Mouse (Mus musculus) CH12.LX (cell line): ENCODE results near the gene Ntmt1. TPM values are rescaled to one million over a fixed set of nuclear protein-coding genes. Genes with fewer than 3 reads are reported as not detected.

ENCODE experiments used
- DNase-seq: peaks from one replicate; pipeline ENCODE4 v3.0.0-alpha.2; 2013; ENCODE audit errors: extremely low read depth
- H3K27ac ChIP-seq: 2 replicates; pipeline ENCODE4 v1.5.1; 2012; ENCODE audit warnings: low read depth, mild to moderate bottlenecking, control low read depth, moderate library complexity; ENCODE audit not compliant: insufficient read depth
- H3K27me3 ChIP-seq: replicated peaks from 2 replicates; pipeline ENCODE3; 2012; ENCODE audit warnings: inconsistent platforms
- H3K36me3 ChIP-seq, 2 experiments: replicated peaks in 1 of 2; 2 replicates each; pipeline versions ENCODE3 to v1.6.1; 2012; ENCODE audit warnings: inconsistent platforms in 1 of 2, low read length in 1 of 2, mild to moderate bottlenecking in 1 of 2, mixed read lengths in 1 of 2, moderate library complexity in 1 of 2; ENCODE audit not compliant: control insufficient read depth in 1 of 2, insufficient read depth in 1 of 2
- H3K4me1 ChIP-seq, 2 experiments: 2 replicates each; pipeline ENCODE4 v1.6.1; 2012; ENCODE audit warnings: inconsistent platforms in 1 of 2, moderate library complexity in 1 of 2; ENCODE audit not compliant: insufficient read depth in 2 of 2, control insufficient read depth in 1 of 2
- H3K4me2 ChIP-seq: 2 replicates; pipeline ENCODE4 v1.6.1; 2012; ENCODE audit warnings: low read depth, mild to moderate bottlenecking, control low read depth; ENCODE audit not compliant: poor library complexity, insufficient read depth, severe bottlenecking
- H3K4me3 ChIP-seq, 3 experiments: fragments of 150-350 bp in 1 of 3; sonication (generic) in 1 of 3; replicated peaks in 1 of 3; 2 replicates each; pipeline versions ENCODE3 to v1.5.1; 2011 to 2012; ENCODE audit warnings: low read depth in 2 of 3, low read length in 2 of 3, mild to moderate bottlenecking in 2 of 3, moderate library complexity in 2 of 3, control low read depth in 1 of 3, improper control_type of control experiment in 1 of 3, inconsistent platforms in 1 of 3, mixed read lengths in 1 of 3; ENCODE audit not compliant: poor library complexity in 1 of 3
- H3K79me2 ChIP-seq: replicated peaks from 2 replicates; pipeline ENCODE4 v1.6.1; 2012; ENCODE audit warnings: mild to moderate bottlenecking, moderate library complexity; ENCODE audit not compliant: control insufficient read depth, poor library complexity, insufficient read depth, severe bottlenecking; ENCODE audit errors: extremely low read depth
- H3K9ac ChIP-seq: 2 replicates; pipeline ENCODE4 v1.6.1; 2012; ENCODE audit warnings: low read depth, mild to moderate bottlenecking, control low read depth, moderate library complexity; ENCODE audit not compliant: insufficient read depth
- H3K9me3 ChIP-seq: replicated peaks from 2 replicates; pipeline ENCODE3; 2012; ENCODE audit warnings: low read length, inconsistent platforms, mixed read lengths
- CHD1 ChIP-seq: IDR thresholded peaks from 2 replicates; pipeline ENCODE4 v1.6.1; 2012; ENCODE audit warnings: low read depth, low read length, improper control_type of control experiment, inconsistent platforms
- CHD2 ChIP-seq: IDR thresholded peaks from 2 replicates; pipeline ENCODE4 v1.6.1; 2011; ENCODE audit warnings: low read length, improper control_type of control experiment
- ELF1 ChIP-seq: IDR thresholded peaks from 2 replicates; pipeline ENCODE4 v1.6.1; 2014; ENCODE audit warnings: low read depth, mild to moderate bottlenecking, inconsistent platforms, low read length, improper control_type of control experiment
- EP300 ChIP-seq: IDR thresholded peaks from 2 replicates; pipeline ENCODE4 v1.6.1; 2011; ENCODE audit warnings: low read length, improper control_type of control experiment
- GABPA ChIP-seq: IDR thresholded peaks from 2 replicates; pipeline ENCODE4 v1.6.1; 2012; ENCODE audit warnings: low read depth, low read length, improper control_type of control experiment, inconsistent platforms; ENCODE audit not compliant: insufficient replicate concordance
- HCFC1 ChIP-seq: IDR thresholded peaks from 2 replicates; pipeline ENCODE4 v1.6.1; 2012; ENCODE audit warnings: low read depth, mild to moderate bottlenecking, inconsistent platforms, low read length, improper control_type of control experiment
- IRF4 ChIP-seq: IDR thresholded peaks from 2 replicates; pipeline ENCODE4 v1.6.1; 2014; ENCODE audit warnings: low read depth, mild to moderate bottlenecking, inconsistent platforms, low read length, improper control_type of control experiment
- MAFK ChIP-seq: IDR thresholded peaks from 2 replicates; pipeline ENCODE4 v1.6.1; 2011; ENCODE audit warnings: low read length, improper control_type of control experiment; ENCODE audit not compliant: insufficient replicate concordance
- MAX ChIP-seq: IDR thresholded peaks from 2 replicates; pipeline ENCODE4 v1.6.1; 2011; ENCODE audit warnings: low read length, improper control_type of control experiment
- MXI1 ChIP-seq: IDR thresholded peaks from 2 replicates; pipeline ENCODE4 v1.6.1; 2011; ENCODE audit warnings: mild to moderate bottlenecking, low read depth, low read length, improper control_type of control experiment
- MYC ChIP-seq: IDR thresholded peaks from 2 replicates; pipeline ENCODE4 v1.6.1; 2011; ENCODE audit warnings: low read depth, mild to moderate bottlenecking, improper control_type of control experiment, low read length
- NRF1 ChIP-seq: IDR thresholded peaks from 2 replicates; pipeline ENCODE4 v1.6.1; 2014; ENCODE audit warnings: low read depth, mild to moderate bottlenecking, inconsistent platforms, low read length, improper control_type of control experiment, moderate library complexity
- POLR2A ChIP-seq: IDR thresholded peaks from 2 replicates; pipeline ENCODE4 v1.6.1; 2011; ENCODE audit warnings: low read depth, mild to moderate bottlenecking, improper control_type of control experiment, low read length
- RAD21 ChIP-seq: IDR thresholded peaks from 2 replicates; pipeline ENCODE4 v1.6.1; 2011; ENCODE audit warnings: low read depth, mild to moderate bottlenecking, low read length, improper control_type of control experiment, moderate library complexity
- RCOR1 ChIP-seq: conservative IDR thresholded peaks from 2 replicates; pipeline ENCODE4 v1.6.1; 2012; ENCODE audit warnings: low read depth, mild to moderate bottlenecking, inconsistent platforms, low read length, improper control_type of control experiment
- SMC3 ChIP-seq: IDR thresholded peaks from 2 replicates; pipeline ENCODE4 v1.6.1; 2011; ENCODE audit warnings: low read depth, low read length, improper control_type of control experiment
- TBP ChIP-seq: conservative IDR thresholded peaks from 2 replicates; pipeline ENCODE4 v1.6.1; 2011; ENCODE audit warnings: low read depth, low read length, improper control_type of control experiment
- TCF12 ChIP-seq: IDR thresholded peaks from 2 replicates; pipeline ENCODE4 v1.6.1; 2014; ENCODE audit warnings: low read depth, mild to moderate bottlenecking, inconsistent platforms, low read length, improper control_type of control experiment
- USF1 ChIP-seq: IDR thresholded peaks from 2 replicates; pipeline ENCODE4 v1.6.1; 2014; ENCODE audit warnings: low read depth, mild to moderate bottlenecking, inconsistent platforms, low read length, improper control_type of control experiment
- ZMIZ1 ChIP-seq: IDR thresholded peaks from 2 replicates; pipeline ENCODE4 v1.6.1; 2012; ENCODE audit warnings: low read depth, mild to moderate bottlenecking, inconsistent platforms, low read length, improper control_type of control experiment
- ZNF384 ChIP-seq: IDR thresholded peaks from 2 replicates; pipeline ENCODE4 v1.6.1; 2012; ENCODE audit warnings: low read depth, low read length, improper control_type of control experiment, inconsistent platforms
- dilution Hi-C: fragments of 300-500 bp; cut with MboI; formaldehyde crosslinking; loops from 2 replicates; pipeline ENCODE4 v1.14.3; 2020; ENCODE audit warnings: low sequenced_read_pairs; ENCODE audit not compliant: extremely low pct_unique_long_range_greater_than_20kb, extremely low pct_ligation_motif_present
- in situ Hi-C: fragments of 300-500 bp; cut with MboI; formaldehyde crosslinking; loops from 3 replicates; pipeline ENCODE4 v1.14.3; 2019; ENCODE audit warnings: low sequenced_read_pairs, low pct_ligation_motif_present, low pct_unique_long_range_greater_than_20kb, mixed read lengths
- polyA plus RNA-seq: library from polyadenylated mRNA; unstranded; fragments of >175 nt; gene quantifications from 2 replicates; pipeline ENCODE4 v1.2.1, GENCODE M21; 2012; ENCODE audit warnings: low read depth; ENCODE audit not compliant: insufficient read length
- total RNA-seq, 2 experiments: library from RNA; depleted of rRNA; stranded (reverse); fragments of 300-350 nt in 1 of 2; fragments of >200 nt in 1 of 2; gene quantifications; 2 replicates each; pipeline ENCODE4 v1.2.3; 2012 to 2014

Gene Ntmt1
- total and polyA plus RNA-seq, 3 experiments = 43.3 to 66.1 (median 50.4) TPM

DNA sequence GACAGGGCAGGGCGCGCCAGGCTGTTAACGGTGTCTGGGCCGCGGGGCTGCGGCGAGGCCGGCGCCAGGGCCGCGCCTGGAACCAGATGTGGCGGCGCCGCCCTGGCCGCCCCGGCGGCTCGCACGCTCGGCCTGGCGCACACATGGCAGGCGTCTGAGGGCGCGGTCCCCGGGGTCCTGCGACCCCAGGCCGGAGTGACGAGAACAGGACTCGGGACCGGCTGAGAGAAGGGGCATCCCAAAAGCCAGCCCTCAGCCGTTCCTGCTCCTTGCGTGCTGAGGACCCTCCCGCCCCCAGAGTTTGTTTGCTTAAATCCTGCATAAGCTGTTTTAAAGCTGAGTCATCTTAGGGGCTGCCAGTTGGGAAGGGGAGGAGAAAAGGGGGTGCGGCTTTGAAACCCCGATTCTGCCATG is 57.3 kb downstream of the Ntmt1 start:
- Histone ChIP-seq H3K9me3 (no peaks in the 10 kb centered on the region), H3K79me2 (no peaks in the 10 kb centered on the region), H3K27ac (no peak overlapping the region), H3K27me3 (peaks cover 79% of the 10 kb centered on the region), H3K4me2 (no peak overlapping the region), H3K9ac (no peak overlapping the region), H3K4me3 (no peak overlapping the region), H3K4me1 (no peaks in the 10 kb centered on the region), H3K36me3 (no peaks in the 10 kb centered on the region)
- dilution Hi-C loops (no loop called here), in situ Hi-C loops (no loop called here)
- no peak for DNase-seq
- no peak for TF ChIP-seq IRF4
- TF ChIP-seq TBP = no peak
- TF ChIP-seq RAD21 = no peak
- no peak for TF ChIP-seq ZMIZ1

DNA sequence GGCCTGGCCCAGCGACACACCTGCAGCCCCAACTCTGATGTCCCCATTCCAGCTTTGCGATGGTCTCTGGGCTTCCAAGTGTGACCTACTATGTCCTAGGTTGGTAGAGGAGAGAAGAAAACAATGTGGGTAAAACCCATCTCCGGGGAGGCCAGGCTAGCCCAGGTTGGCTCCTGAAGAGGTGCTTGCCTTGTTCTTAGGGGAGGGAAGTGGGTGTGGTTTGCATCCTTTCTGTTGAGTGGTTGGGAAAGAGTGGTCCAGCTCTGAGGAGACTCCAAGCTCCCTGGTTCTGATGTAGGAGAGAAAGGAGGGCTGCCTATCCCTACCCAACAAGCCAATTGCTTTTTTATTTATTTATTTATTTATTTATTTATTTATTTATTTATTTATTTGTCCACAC is 57.8 kb downstream of the Ntmt1 start:
- DNase-seq = no peak
- TF ChIP-seq MAX (no peak), TCF12 (no peak), EP300 (no peak), HCFC1 (no peak), CHD1 (no peak), ELF1 (no peak), SMC3 (no peak), CHD2 (no peak), RAD21 (no peak)
- Histone ChIP-seq H3K79me2 (no peaks in the 10 kb centered on the region), H3K4me3 (no peak overlapping the region), H3K9ac (no peak overlapping the region), H3K36me3 (no peaks in the 10 kb centered on the region), H3K27ac (no peak overlapping the region), H3K27me3 (peaks cover 83% of the 10 kb centered on the region), H3K4me2 (no peak overlapping the region), H3K9me3 (no peaks in the 10 kb centered on the region), H3K4me1 (no peaks in the 10 kb centered on the region)
- in situ Hi-C loops = no loop called here
- dilution Hi-C loops = no loop called here

DNA sequence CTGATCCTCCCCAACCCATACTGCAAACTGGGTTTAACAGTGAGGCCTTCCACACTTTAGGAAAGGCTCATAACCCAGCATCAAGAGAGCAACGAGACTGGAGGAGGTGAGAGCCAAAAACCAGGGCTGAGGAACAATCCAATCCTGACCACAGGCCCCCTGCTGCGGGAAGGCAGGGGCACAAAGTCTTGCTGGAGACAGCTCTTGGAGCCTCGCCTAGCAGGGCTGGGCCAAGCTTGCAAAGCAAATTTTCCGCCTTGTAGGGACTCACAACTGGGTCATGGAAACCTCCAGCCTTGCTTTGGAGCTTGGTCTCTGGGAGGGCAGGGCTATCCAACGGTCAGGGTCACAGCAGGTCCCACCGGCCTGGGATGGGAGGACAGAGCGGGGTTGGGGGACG is 63.2 kb downstream of the Ntmt1 start:
- Histone ChIP-seq H3K4me1 (no peaks in the 10 kb centered on the region; a peak in 1 of 4 replicates), H3K27me3 (peaks cover 86% of the 10 kb centered on the region)
- DNase-seq = no peak

More for the DNA sequence above, 63.2 kb downstream of the Ntmt1 start:
- TF ChIP-seq ZMIZ1 (no peak), EP300 (no peak), MXI1 (no peak), TCF12 (no peak), IRF4 (no peak), ZNF384 (no peak), MAFK (no peak), CHD2 (no peak), MYC (no peak), GABPA (no peak), CHD1 (no peak), HCFC1 (no peak), POLR2A (no peak), NRF1 (no peak), RCOR1 (no peak), USF1 (no peak)
- Histone ChIP-seq H3K4me2 (no peak overlapping the region), H3K27ac (no peak overlapping the region), H3K36me3 (no peaks in the 10 kb centered on the region), H3K79me2 (no peaks in the 10 kb centered on the region), H3K9me3 (no peaks in the 10 kb centered on the region), H3K4me3 (no peak overlapping the region), H3K9ac (no peak overlapping the region)
- in situ Hi-C loops = no loop called here
- dilution Hi-C loops = no loop called here
